Mouse (Mus musculus) embryo, embryonic 10 days (tissue): ENCODE data around the gene Cyct.

Source experiments
- DNase-seq: peaks from one replicate; pipeline ENCODE4 v3.0.0-alpha.2; 2015; ENCODE audit warnings: low spot score

The Cyct gene

DNA sequence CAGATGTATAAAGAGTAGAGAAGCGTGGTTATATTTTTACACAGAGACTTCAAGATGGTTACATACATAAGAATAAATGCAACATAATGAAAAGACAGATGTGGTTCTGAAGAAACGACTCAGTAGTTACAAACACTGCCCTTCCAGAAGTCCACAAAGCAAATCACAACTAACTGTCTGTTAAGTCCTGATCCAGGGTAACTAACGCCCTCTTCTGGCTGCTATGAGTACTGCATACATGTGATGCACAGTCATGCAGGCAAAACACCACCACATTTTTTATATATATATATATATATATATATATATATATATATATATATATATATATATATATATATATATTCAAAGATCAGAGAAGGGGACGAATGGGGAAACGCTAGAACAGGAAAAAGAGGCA lies 25.7 kb downstream of the Cyct start:
- DNase-seq: no peak

DNA sequence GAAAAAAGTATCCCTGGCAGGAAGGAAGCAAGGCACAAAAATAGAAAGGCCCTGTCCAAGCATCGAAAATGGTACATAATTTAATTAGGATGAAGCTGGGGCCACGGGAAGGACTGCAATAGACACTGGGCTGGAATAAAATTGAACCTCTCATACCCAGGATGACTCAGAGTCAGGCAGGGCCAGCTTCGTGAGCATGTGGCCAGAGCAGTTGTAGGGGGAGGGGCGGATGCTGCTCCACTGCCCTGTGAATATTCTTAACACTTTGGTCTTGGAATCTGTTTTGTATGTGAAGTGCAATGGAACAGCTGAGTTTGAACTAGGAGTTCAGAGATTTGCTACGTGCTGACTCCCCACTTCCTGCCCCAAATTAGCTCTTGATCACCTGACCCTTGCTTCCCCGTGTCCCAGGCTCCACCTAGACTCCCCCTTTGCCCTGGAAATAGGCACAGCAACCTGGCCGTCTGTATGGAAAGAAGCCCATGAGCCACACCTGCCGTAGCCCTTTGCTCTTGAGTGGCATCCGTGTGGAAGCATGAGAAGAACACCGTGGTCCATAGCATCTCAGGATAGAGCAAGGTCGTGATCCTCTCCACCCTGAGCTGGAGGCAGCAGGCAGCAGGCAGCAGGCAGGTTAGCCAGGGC lies 28.0 kb downstream of the Cyct start:
- DNase-seq: no peak

DNA sequence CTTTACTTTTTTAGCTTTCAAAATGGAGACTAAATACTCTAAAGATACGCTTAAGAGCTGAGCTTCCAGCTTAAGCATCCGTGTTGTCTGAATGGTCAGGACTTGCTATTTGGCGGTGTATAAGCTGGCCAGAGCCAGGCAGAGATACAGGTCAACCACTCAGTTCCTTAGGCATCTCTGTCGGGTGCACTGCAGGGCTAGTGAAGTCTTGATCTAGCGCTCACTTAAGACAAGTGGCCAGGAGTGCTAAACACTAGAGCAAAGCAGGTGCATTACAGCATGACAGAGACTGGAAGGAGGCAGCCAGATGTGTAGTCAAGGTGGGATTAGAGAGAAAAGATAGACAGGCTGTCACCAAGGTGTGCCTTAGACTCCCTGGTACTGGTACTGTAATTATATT lies 30.2 kb downstream of the Cyct start:
- DNase-seq: no peak

DNA sequence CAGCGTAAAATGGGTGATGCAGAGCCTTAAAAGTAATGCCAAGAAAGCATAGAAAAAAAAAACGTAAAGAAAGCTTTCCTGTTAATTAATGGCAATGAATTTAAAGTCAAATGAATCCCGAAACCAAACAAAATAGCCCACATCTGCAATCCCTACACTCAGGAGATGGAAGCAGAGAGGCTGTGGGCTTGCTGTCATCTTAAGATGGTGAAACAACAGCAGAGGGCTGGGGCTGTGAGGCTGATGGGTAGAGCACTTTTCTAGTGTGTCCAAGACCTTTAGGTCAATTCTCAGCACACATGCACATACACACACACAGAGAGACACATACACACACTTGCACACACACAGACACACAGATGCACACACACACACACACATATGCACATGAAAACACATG lies 34.1 kb downstream of the Cyct start:
- DNase-seq: no peak

DNA sequence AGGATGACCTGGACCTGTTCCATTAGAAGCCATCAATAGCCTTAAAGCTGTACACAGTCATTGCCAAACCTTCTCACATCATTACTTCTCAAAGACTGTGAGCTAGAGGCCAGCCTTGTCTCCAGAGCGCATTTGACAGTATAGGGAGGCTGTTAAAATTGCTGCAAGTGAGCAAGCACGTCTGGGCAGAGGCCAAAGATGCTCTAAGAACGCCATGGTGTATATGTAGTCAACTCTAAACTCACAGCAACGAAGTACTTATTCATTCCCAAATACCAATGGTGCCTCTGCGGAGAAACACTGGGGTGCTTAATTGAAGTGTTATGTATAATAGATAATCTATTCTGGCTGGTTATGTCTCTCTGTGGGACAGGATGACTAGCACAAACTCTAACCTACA lies 35.8 kb downstream of the Cyct start:
- no peak for DNase-seq

DNA sequence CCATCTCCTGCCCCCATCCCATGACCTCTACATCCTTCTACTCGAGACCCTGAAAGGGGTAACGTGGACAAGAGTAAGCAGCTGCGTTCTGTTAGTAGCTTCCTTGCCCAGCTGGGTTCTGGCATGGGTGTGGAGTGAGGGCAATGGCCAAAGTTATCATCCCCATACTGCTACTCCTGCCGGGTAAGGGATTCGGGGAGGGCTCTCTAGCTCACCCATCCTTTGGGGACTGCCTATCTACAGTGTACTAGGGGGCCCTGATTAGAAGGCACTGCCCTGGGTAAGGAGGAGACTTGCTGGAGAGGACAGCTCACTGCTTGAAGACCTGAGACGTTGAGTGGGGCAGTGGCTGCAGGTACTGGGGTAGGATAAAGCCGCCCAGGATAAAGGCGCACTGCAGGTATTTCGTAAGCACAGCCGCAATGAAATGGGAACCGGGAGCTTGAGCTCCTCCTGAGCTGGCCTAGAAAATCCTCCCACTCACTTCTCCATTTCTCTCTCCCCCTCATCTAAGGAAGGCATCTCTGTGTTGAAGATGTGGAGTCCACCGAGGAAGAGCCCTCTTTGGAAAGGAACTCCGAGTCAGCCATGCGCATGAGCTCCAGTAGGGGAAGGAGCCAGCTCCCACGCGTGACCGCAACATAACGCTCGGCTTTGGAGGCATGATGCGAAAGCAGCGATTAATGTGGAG lies 36.9 kb downstream of the Cyct start:
- DNase-seq: no peak

DNA sequence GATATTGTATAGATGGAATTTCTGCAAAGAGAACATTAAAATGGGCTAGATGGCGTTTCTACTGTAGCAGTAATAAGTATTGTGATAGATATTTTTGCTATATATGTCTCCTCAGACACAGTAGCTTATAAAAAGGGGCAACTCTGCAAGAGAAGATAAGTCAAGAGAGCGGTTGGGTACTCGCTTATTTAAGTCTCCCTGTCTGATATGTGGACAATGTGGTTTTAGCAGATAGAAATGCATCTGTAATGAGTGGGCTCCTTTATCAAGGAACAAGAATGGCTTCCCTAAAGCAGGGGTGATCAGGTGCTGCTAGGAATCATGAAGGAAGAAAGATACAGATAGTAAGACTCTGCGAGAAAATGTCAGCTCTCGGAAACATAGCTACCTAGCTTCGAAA lies 39.9 kb downstream of the Cyct start:
- no peak for DNase-seq

DNA sequence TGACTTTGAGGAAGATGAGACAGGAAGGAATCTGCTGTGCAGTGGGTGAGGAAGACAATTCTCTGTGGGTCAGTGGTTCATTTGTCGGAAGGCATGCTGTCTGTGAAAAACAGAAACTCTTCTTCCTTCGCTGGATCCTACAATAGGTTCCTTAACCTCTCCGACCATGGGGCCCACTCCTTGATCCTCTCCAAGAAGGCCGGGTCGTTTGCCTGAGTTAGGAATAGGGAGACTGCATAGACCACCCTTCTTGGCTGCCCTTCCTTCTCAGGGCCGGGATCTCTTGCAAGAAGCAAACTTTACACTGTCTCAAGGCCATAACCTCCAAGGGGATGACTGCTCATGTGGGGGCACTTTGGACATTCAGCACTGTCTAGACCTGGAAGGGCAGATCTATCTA lies 41.0 kb downstream of the Cyct start:
- DNase-seq: no peak
